Mouse (Mus musculus) testis, adult 2 months (tissue): ENCODE measurements around the gene Gm17571. TPM values are rescaled to one million over a fixed set of nuclear protein-coding genes. Genes with fewer than 3 reads are reported as not detected.

Experiments
- H3K27ac ChIP-seq: fragments of 200-500 bp; 2 replicates; pipeline ENCODE4 v1.5.1; 2012; ENCODE audit warnings: low read depth, low read length; ENCODE audit not compliant: control insufficient read depth, insufficient read depth
- H3K27me3 ChIP-seq: fragments of 200-500 bp; 2 replicates; pipeline ENCODE4 v1.6.1; 2012; ENCODE audit warnings: mild to moderate bottlenecking, low read length, moderate library complexity; ENCODE audit not compliant: control insufficient read depth, insufficient read depth
- H3K36me3 ChIP-seq: fragments of 200-500 bp; 2 replicates; pipeline ENCODE4 v1.6.1; 2012; ENCODE audit warnings: mild to moderate bottlenecking, low read length; ENCODE audit not compliant: control insufficient read depth, insufficient read depth
- H3K4me1 ChIP-seq: fragments of 200-500 bp; 2 replicates; pipeline ENCODE4 v1.6.1; 2012; ENCODE audit warnings: low read length; ENCODE audit not compliant: control insufficient read depth, insufficient read depth
- H3K4me3 ChIP-seq: fragments of 200-500 bp; 2 replicates; pipeline ENCODE4 v1.5.1; 2012; ENCODE audit warnings: low read depth, mild to moderate bottlenecking, low read length, moderate library complexity, mixed read lengths; ENCODE audit not compliant: control insufficient read depth
- CTCF ChIP-seq: fragments of 200-500 bp; IDR thresholded peaks from 2 replicates; pipeline ENCODE4 v1.5.1; 2012; ENCODE audit warnings: low read depth, mild to moderate bottlenecking, inconsistent platforms, low read length, moderate library complexity; ENCODE audit not compliant: control insufficient read depth, insufficient read depth, insufficient replicate concordance
- POLR2A ChIP-seq: fragments of 200-500 bp; IDR thresholded peaks from 2 replicates; pipeline ENCODE4 v1.6.1; 2012; ENCODE audit warnings: low read depth, mild to moderate bottlenecking, inconsistent platforms, low read length, moderate library complexity; ENCODE audit not compliant: control insufficient read depth
- polyA plus RNA-seq: library from polyadenylated mRNA; depleted of rRNA; stranded (reverse); fragments of >200 nt; gene quantifications from 2 replicates; pipeline ENCODE4 v1.2.3, GENCODE M21; 2012

Gm17571 gene
- polyA plus RNA-seq, 1 experiment = not detected

- no peak for TF ChIP-seq POLR2A
- TF ChIP-seq CTCF = no peak
- Histone ChIP-seq H3K27me3 (no peaks in the 10 kb centered on the region), H3K4me3 (no peak overlapping the region), H3K27ac (no peak overlapping the region), H3K36me3 (no peaks in the 10 kb centered on the region), H3K4me1 (no peaks in the 10 kb centered on the region)
Measured at GRCm38 (mm10) chr9:13466816-13467215, 20.3 kb upstream of the Gm17571 start.

GRCm38 (mm10) chr9:13466351-13466750 is 19.8 kb upstream of the Gm17571 start:
- no peak overlapping the region for H3K4me3 ChIP-seq
- H3K27me3 ChIP-seq = no peaks in the 10 kb centered on the region
- no peaks in the 10 kb centered on the region for H3K36me3 ChIP-seq
- TF ChIP-seq CTCF = no peak
- no peak for TF ChIP-seq POLR2A
- H3K4me1 ChIP-seq = no peaks in the 10 kb centered on the region
- H3K27ac ChIP-seq = no peak overlapping the region

- no peak overlapping the region for H3K27ac ChIP-seq
- no peak for TF ChIP-seq POLR2A
- TF ChIP-seq CTCF = no peak
Measured at GRCm38 (mm10) chr9:13465358-13466020, 18.9 kb upstream of the Gm17571 start.

GRCm38 (mm10) chr9:13460926-13461325 is 14.4 kb upstream of the Gm17571 start:
- no peak overlapping the region for H3K4me3 ChIP-seq
- no peaks in the 10 kb centered on the region for H3K36me3 ChIP-seq
- H3K27me3 ChIP-seq = no peaks in the 10 kb centered on the region
- H3K4me1 ChIP-seq = no peaks in the 10 kb centered on the region
- TF ChIP-seq CTCF = no peak
- no peak for TF ChIP-seq POLR2A
- H3K27ac ChIP-seq = no peak overlapping the region

More at GRCm38 (mm10) chr9:13465358-13466020, 18.9 kb upstream of the Gm17571 start:
- Histone ChIP-seq H3K36me3 (no peaks in the 10 kb centered on the region), H3K4me1 (no peaks in the 10 kb centered on the region), H3K27me3 (no peaks in the 10 kb centered on the region), H3K4me3 (no peak overlapping the region)

GRCm38 (mm10) chr9:13460012-13460411 is 13.5 kb upstream of the Gm17571 start:
- Histone ChIP-seq H3K27ac (no peak overlapping the region), H3K4me1 (no peaks in the 10 kb centered on the region; the same call in 1 of the 2 replicates), H3K36me3 (no peaks in the 10 kb centered on the region), H3K27me3 (no peaks in the 10 kb centered on the region), H3K4me3 (no peak overlapping the region)
- TF ChIP-seq POLR2A (no peak), CTCF (no peak)

- H3K4me3 ChIP-seq = no peak overlapping the region
- no peak overlapping the region; the same call in 1 of the 2 replicates for H3K27ac ChIP-seq
- no peaks in the 10 kb centered on the region for H3K36me3 ChIP-seq
- H3K4me1 ChIP-seq = no peaks in the 10 kb centered on the region; the same call in 1 of the 2 replicates
- H3K27me3 ChIP-seq = no peaks in the 10 kb centered on the region
- TF ChIP-seq CTCF = no peak
Measured at GRCm38 (mm10) chr9:13459371-13459770, 12.8 kb upstream of the Gm17571 start.

GRCm38 (mm10) chr9:13457774-13458173 is 11.2 kb upstream of the Gm17571 start:
- Histone ChIP-seq H3K4me3 (no peak overlapping the region), H3K27ac (no peak overlapping the region), H3K36me3 (no peaks in the 10 kb centered on the region), H3K4me1 (no peaks in the 10 kb centered on the region; the same call in 1 of the 2 replicates), H3K27me3 (no peaks in the 10 kb centered on the region)
- TF ChIP-seq POLR2A (no peak), CTCF (no peak)
